Mouse (Mus musculus): ENCODE results near the gene Ccdc85c. TPM values are rescaled to one million over a fixed set of nuclear protein-coding genes. Genes with fewer than 3 reads are reported as not detected.

Gene Ccdc85c
- polyA plus RNA-seq, 1 experiment from 2014 or later, result 7.7 TPM

DNA sequence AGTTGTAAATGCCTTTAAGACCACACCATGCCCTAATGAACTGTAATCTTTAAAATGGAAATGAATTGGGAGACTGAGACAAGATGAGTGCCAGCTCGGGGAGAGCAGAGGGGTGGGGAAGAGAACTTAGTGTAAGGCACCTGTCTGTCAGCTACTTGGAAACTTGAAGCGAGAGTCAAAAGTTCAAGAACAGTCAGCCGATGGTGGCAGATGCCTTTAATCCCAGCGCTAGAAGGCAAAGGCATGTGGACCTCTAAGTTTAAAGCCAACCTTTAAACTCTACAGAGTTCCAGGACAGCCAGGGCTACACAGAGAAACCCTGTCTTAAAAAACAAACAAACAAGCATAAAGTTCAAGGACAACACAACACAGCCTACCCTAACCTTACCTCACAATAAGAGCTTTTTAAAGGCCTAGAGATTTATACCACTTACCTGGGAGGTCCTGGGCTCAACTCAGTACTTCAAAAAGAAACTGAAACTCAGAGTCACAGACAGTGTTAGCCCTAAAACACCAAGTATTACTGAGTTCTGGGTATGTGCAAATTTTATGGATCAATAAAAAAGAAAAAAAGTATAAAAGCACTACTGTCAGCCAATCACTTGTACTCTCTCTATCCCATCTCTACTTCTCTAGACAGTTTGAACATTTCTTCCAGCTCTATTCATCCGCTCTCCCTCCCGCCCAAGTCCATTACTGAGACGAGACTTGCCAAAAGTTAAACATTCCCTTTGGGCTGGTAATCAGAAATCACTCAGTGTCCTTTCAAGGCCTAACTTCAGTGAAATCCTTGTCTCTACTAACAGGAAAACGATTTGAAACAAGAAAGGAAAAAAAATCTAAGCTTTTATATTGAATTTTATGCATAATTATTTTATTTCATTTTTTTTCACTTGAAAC lies 100.4 kb downstream of the Ccdc85c start:
- ATAC-seq (replicated peaks; ENCODE audit: low FRiP score), result no peak
- Histone ChIP-seq H3K9me3 (replicated peaks) (no peaks in the 10 kb centered on the region), H3K4me1 (peaks cover 43% of the 10 kb centered on the region), H3K36me3 (no peaks in the 10 kb centered on the region), H3K9ac (no peak overlapping the region), H3K27ac (no peak overlapping the region), H3K4me2 (no peak overlapping the region), H3K27me3 (no peaks in the 10 kb centered on the region), H3K4me3 (replicated peaks) (no peak overlapping the region)
- 67% methylated on average over 8 of the region's 8 CpGs for WGBS

DNA sequence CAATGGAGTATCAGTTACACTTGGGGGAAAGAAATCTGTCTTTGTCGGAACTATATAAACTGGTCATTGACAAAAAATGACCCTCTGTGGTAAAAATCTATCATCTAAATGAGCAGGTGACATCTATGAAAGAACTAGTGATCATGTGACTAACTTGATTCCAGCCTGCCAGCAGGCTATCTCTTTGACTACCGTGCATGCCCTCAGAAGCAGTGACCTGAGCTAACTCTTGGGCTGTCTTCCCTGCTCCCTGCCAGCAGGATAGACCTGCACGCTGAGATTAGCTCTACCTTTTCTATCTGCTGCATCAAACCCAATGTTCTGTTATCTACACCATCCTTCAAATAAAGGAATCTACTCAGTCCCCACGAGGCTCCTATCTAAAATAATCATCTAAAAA lies 102.6 kb downstream of the Ccdc85c start:
- 45% methylated on average over 4 of the region's 4 CpGs for WGBS
- ATAC-seq (replicated peaks; ENCODE audit: low FRiP score), result no peak

DNA sequence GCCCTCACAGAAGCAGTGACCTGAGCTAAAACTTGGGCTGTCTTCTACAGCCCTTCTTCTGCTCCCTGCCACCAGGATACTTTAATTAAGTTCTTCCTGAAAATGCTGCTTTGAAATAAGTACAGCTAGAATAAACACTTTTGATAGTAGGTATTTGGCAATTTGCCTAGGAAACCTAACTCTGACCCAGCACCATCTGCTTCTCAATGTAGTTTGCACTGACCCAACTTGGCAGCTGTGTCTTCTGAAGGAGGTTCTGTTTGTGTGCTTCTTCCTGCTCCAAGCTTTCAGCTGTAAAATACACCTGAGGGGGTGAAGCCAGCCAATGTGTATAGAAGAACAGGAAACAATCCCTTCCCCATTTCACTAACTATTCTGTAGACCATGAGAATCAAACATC lies 103.9 kb downstream of the Ccdc85c start:
- Histone ChIP-seq H3K9ac (no peak overlapping the region), H3K4me2 (no peak overlapping the region), H3K27me3 (no peaks in the 10 kb centered on the region), H3K4me3 (replicated peaks) (no peak overlapping the region), H3K4me1 (peaks cover 32% of the 10 kb centered on the region), H3K9me3 (replicated peaks) (no peaks in the 10 kb centered on the region), H3K36me3 (no peaks in the 10 kb centered on the region), H3K27ac (no peak overlapping the region)
- no peak for ATAC-seq (replicated peaks; ENCODE audit: low FRiP score)

More for the DNA sequence above, 102.6 kb downstream of the Ccdc85c start:
- H3K9ac ChIP-seq, result no peak overlapping the region
- H3K36me3 ChIP-seq, result no peaks in the 10 kb centered on the region
- no peak overlapping the region for H3K27ac ChIP-seq
- peaks cover 41% of the 10 kb centered on the region for H3K4me1 ChIP-seq
- H3K9me3 ChIP-seq (replicated peaks), result no peaks in the 10 kb centered on the region
- no peak overlapping the region for H3K4me3 ChIP-seq (replicated peaks)
- no peaks in the 10 kb centered on the region for H3K27me3 ChIP-seq
- no peak overlapping the region for H3K4me2 ChIP-seq

DNA sequence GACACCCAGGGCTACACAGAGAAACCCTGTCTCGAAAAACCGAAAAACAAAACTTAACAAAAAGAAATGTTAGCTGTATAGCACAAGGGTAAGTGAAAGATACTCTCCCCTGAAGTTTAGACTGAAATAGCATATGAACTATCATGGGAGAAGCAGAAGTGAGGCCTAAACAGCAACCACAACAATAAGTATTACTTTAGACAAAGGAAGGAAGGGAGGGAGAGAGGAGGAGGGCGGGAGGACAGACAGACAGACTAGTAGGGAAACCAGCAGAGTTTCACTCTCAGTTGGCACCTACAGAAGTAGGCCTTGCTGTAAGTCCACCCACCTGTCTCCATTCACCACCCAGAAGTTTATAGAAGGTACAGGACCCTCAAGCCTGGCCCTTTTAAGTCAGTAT lies 104.8 kb downstream of the Ccdc85c start:
- H3K36me3 ChIP-seq, result no peaks in the 10 kb centered on the region
- no peak overlapping the region for H3K27ac ChIP-seq
- no peak overlapping the region for H3K4me2 ChIP-seq
- 90% methylated on average over 3 of the region's 3 CpGs for WGBS
- H3K9ac ChIP-seq, result no peak overlapping the region
- no peak for ATAC-seq (replicated peaks; ENCODE audit: low FRiP score)
- no peak overlapping the region for H3K4me3 ChIP-seq (replicated peaks)
- no peaks in the 10 kb centered on the region for H3K27me3 ChIP-seq
- peaks cover 29% of the 10 kb centered on the region for H3K4me1 ChIP-seq
- H3K9me3 ChIP-seq (replicated peaks), result no peaks in the 10 kb centered on the region

DNA sequence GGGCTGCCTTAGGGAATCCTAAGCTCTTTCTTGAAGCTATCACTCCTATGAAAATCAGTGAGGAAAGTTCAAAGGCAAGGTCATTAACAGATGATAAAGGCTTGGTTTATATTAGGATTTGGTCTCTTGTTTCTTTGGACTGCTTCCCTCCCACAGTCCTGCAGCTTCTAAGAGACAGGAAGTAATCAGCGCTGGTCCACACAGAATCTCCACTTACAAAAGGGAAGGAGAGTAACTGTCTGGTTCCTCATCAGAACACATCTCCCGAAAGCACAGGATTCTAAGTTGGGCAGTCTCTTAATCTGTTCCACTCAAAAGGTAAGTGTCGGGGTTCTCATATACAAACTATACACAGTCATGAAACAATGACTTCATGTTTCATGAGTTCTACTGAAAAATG lies 106.3 kb downstream of the Ccdc85c start:
- 57% methylated on average over 3 of the region's 3 CpGs for WGBS
- no peaks in the 10 kb centered on the region for H3K9me3 ChIP-seq (replicated peaks)
- no peak overlapping the region for H3K4me2 ChIP-seq
- no peak for ATAC-seq (replicated peaks; ENCODE audit: low FRiP score)
- H3K4me3 ChIP-seq (replicated peaks), result no peak overlapping the region
- no peak overlapping the region for H3K27ac ChIP-seq
- H3K36me3 ChIP-seq, result peaks cover 6% of the 10 kb centered on the region; the same call in 1 of the 2 replicates
- peaks cover 24% of the 10 kb centered on the region for H3K4me1 ChIP-seq
- no peak overlapping the region for H3K9ac ChIP-seq
- H3K27me3 ChIP-seq, result no peaks in the 10 kb centered on the region

DNA sequence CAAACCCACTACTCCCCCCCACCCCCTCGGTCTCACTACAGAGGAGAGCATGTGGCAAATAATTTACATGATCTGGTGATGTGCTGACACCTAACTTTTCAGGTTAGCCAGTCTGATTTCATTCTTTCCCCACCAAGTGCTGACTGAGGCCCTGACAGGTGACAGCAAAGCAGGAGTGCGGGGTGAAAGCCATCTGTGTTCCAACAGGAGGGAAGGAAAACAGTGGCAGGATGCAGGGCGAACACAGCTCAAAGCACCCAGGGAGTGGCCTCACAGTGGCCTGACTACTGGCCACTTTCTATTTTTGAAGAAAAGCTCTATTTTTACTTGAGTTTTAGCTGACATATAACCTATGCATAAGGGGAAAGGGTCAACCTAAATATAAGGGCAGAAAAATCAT lies 111.5 kb downstream of the Ccdc85c start:
- Histone ChIP-seq H3K27ac (no peak overlapping the region), H3K36me3 (peaks cover 56% of the 10 kb centered on the region), H3K4me1 (0 out of 2 replicates have a peak, but pooled peaks cover 2% of the 10 kb centered on the region), H3K4me3 (replicated peaks) (no peak overlapping the region), H3K9me3 (replicated peaks) (no peaks in the 10 kb centered on the region), H3K9ac (no peak overlapping the region), H3K4me2 (no peak overlapping the region), H3K27me3 (no peaks in the 10 kb centered on the region)
- ATAC-seq (replicated peaks; ENCODE audit: low FRiP score), result no peak
- WGBS, result 79% methylated on average over 3 of the region's 3 CpGs

DNA sequence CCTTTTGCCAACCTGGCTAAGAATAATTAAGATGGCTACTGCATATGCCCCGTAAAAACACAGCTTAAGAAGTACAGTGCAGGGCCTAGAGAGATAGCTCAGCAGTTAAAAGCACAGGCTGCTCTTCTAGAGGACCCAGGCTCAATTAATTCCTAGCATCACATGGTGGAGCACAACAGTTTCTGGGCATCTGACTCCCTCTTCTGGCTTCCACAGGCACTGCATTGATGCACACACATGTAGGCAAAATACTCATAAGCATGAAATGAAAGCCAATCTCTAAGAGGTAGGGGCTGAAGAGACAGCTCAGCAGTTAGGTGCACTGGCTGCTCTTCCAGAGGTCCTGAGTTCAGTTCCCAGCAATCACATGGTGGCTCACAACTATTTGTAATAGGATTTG lies 113.2 kb downstream of the Ccdc85c start:
- H3K36me3 ChIP-seq, result peaks cover 69% of the 10 kb centered on the region
- H3K9ac ChIP-seq, result no peak overlapping the region

DNA sequence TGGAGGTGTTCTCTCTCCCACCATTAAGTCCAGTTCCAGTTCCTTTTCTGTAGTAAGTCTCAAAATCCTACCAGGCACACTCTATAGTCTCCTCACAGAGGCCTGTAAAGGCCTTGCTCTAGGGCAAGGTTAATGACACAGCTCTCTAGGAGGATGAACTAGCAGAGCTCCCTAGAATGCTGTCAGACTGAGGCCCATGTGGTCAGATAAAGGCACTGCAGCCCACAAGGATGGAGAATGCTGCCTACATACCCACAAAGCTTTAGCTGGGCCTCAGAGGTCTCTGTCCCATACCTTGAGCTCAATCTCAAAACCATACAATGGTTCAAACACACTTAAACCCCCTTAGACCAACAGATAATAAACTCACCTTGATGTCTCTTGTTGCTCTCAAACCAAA lies 115.4 kb downstream of the Ccdc85c start:
- Histone ChIP-seq H3K27ac (no peak overlapping the region), H3K9me3 (replicated peaks) (no peaks in the 10 kb centered on the region), H3K4me1 (no peaks in the 10 kb centered on the region), H3K4me3 (replicated peaks) (no peak overlapping the region), H3K9ac (no peak overlapping the region), H3K36me3 (peaks cover 87% of the 10 kb centered on the region), H3K4me2 (no peak overlapping the region), H3K27me3 (no peaks in the 10 kb centered on the region)
- no peak for ATAC-seq (replicated peaks; ENCODE audit: low FRiP score)

More for the DNA sequence above, 113.2 kb downstream of the Ccdc85c start:
- no peak overlapping the region for H3K27ac ChIP-seq
- no peak for ATAC-seq (replicated peaks; ENCODE audit: low FRiP score)
- no peak overlapping the region for H3K4me2 ChIP-seq
- 94% methylated on average over 1 of the region's 1 CpGs for WGBS
- H3K4me1 ChIP-seq, result no peaks in the 10 kb centered on the region
- no peaks in the 10 kb centered on the region for H3K9me3 ChIP-seq (replicated peaks)
- H3K4me3 ChIP-seq (replicated peaks), result no peak overlapping the region
- H3K27me3 ChIP-seq, result no peaks in the 10 kb centered on the region

Other genes starting within 250 kb of the Ccdc85c start
- gene Setd3, start 96.1 kb downstream of the Ccdc85c start, polyA plus RNA-seq (2015; fragmentation: Nextera tagmentation; extraction: Ambion mirVana), result 87.1 and 87.2 TPM in 2 replicates
- 3.2 and 3.7 TPM in 2 replicates for gene Ccnk, start 95.8 kb downstream of the Ccdc85c start, polyA plus RNA-seq (2015; fragmentation: Nextera tagmentation; extraction: Ambion mirVana)
- 0.55 and 1.00 TPM in 2 replicates for gene Hhipl1, start 30.8 kb upstream of the Ccdc85c start, polyA plus RNA-seq (2015; fragmentation: Nextera tagmentation; extraction: Ambion mirVana)
- 10.0 and 10.9 TPM in 2 replicates for gene Cyp46a1, start 59.0 kb upstream of the Ccdc85c start, polyA plus RNA-seq (2015; fragmentation: Nextera tagmentation; extraction: Ambion mirVana)
- 60.9 and 77.5 TPM in 2 replicates for gene Eml1, start 95.5 kb upstream of the Ccdc85c start, polyA plus RNA-seq (2015; fragmentation: Nextera tagmentation; extraction: Ambion mirVana)